Mouse (Mus musculus) MEL (cell line): ENCODE data around the gene Trpc4.

Source experiments
- CTCF ChIP-seq, 3 experiments: IDR thresholded peaks in 2 of 3; conservative IDR thresholded peaks in 1 of 3; 2 replicates each; pipeline ENCODE4 v1.5.1; 2011 to 2012; ENCODE audit warnings: low read length in 3 of 3, low read depth in 2 of 3, mild to moderate bottlenecking in 2 of 3, improper control_type of control experiment in 1 of 3, inconsistent platforms in 1 of 3, mixed read lengths in 1 of 3, moderate library complexity in 1 of 3; ENCODE audit not compliant: control insufficient read depth in 1 of 3, insufficient read depth in 1 of 3, poor library complexity in 1 of 3, severe bottlenecking in 1 of 3
- EP300 ChIP-seq, 2 experiments: IDR thresholded peaks; 2 replicates each; pipeline ENCODE4 v1.6.1; 2011; ENCODE audit warnings: improper control_type of control experiment in 2 of 2, low read length in 2 of 2, low read depth in 1 of 2, mild to moderate bottlenecking in 1 of 2
- GATA1 ChIP-seq: IDR thresholded peaks from 2 replicates; pipeline ENCODE4 v1.6.1; 2011; ENCODE audit warnings: low read depth, low read length, improper control_type of control experiment
- MEF2A ChIP-seq: IDR thresholded peaks from 2 replicates; pipeline ENCODE4 v1.6.1; 2014; ENCODE audit warnings: low read depth, mild to moderate bottlenecking, inconsistent platforms, low read length, improper control_type of control experiment; ENCODE audit not compliant: poor library complexity, insufficient replicate concordance, severe bottlenecking; ENCODE audit errors: extremely low read depth
- POLR2A ChIP-seq, 2 experiments: IDR thresholded peaks; 2 replicates each; pipeline ENCODE4 v1.6.1; 2011 to 2012; ENCODE audit warnings: low read length in 2 of 2, mild to moderate bottlenecking in 2 of 2, control low read depth in 1 of 2, improper control_type of control experiment in 1 of 2, low read depth in 1 of 2, moderate library complexity in 1 of 2; ENCODE audit not compliant: control insufficient read depth in 1 of 2, insufficient read depth in 1 of 2, poor library complexity in 1 of 2
- POLR2AphosphoS2 ChIP-seq: IDR thresholded peaks from 2 replicates; pipeline ENCODE4 v1.6.1; 2011; ENCODE audit warnings: low read length, improper control_type of control experiment
- POLR2AphosphoS5 ChIP-seq: IDR thresholded peaks from 2 replicates; pipeline ENCODE4 v1.6.1; 2012; ENCODE audit warnings: low read depth, borderline replicate concordance, mild to moderate bottlenecking, inconsistent platforms, low read length, moderate library complexity, mixed read lengths
- SMC3 ChIP-seq: IDR thresholded peaks from 2 replicates; pipeline ENCODE4 v1.6.1; 2011; ENCODE audit warnings: low read depth, low read length, improper control_type of control experiment
- TBP ChIP-seq: IDR thresholded peaks from 2 replicates; pipeline ENCODE4 v1.8.0; 2011; ENCODE audit warnings: low read depth, low read length, improper control_type of control experiment

DNA sequence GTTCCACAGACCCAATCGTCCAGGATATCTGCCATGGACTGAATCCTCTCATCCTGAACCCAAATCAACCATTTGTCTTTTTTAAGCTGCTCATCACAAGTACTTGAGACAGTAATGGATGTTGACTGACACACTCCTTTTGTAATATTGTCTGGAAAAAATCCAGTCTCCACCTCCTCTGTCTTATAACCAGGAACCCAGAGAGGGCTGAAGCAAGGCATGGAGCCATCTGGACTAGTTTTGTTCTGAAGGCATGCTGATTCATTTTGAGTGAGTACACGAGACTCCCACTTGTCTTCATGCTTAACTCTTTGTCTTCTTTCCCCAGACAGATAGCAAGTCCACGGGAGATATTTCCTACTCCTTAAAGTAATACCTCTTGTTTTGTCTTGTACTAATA is 54.3 kb downstream of the Trpc4 start:
- no peak for TF ChIP-seq POLR2A (IDR thresholded peaks at IDR 0.05; ENCODE audit: control insufficient read depth in 1 of 2, insufficient read depth in 1 of 2, low read depth in 1 of 2, low read length in 2 of 2, poor library complexity in 1 of 2)
- TF ChIP-seq CTCF (IDR thresholded peaks at IDR 0.05 in 2 of 3, conservative IDR thresholded peaks at IDR 0.05 in 1 of 3; ENCODE audit: control insufficient read depth in 1 of 3, insufficient read depth in 1 of 3, low read depth in 2 of 3, low read length in 3 of 3, poor library complexity in 1 of 3, severe bottlenecking in 1 of 3) = no peak
- no peak for TF ChIP-seq POLR2AphosphoS5
- TF ChIP-seq TBP = no peak
- no peak for TF ChIP-seq POLR2AphosphoS2
- TF ChIP-seq EP300 (IDR thresholded peaks at IDR 0.05; ENCODE audit: low read depth in 1 of 2, low read length in 2 of 2) = no peak
- TF ChIP-seq SMC3 = no peak
- no peak for TF ChIP-seq GATA1
- no peak for TF ChIP-seq MEF2A
